Mouse (Mus musculus): ENCODE measurements at regions not wholly inside any gene's neighbourhood (a gene's known extent, or its start where the extent isn't known, plus 50 kb on each side); places are given as distances from the start of the nearest gene placed in this dataset.
"Not testable (repeated sequence)": the region's sequence is repeated elsewhere in the genome, so short reads cannot be mapped to it uniquely, and the experiment has no call there.

DNA sequence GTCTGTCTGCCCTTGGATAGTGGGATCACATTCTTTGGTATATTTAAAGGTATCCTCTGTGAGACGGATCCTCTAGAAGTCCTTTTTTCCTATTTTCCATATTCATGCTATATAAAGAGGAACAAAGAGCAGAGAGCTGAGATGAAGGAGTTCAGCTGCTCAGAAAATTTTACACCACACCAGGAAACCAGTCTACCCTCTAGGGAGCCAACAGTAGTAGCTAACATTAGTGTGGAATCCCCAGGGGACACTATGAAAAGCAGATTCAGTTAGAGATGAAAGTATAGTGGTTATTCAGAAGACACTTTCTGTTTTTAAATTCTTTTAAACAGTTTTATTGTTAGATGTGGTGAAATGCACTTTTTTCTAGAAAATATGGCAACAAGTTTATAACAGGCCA is 1348.5 kb upstream of the Tacstd2 start:
- no peak for TF ChIP-seq E2F4 (IDR thresholded peaks at IDR 0.05; ENCODE audit: borderline replicate concordance, low read depth, low read length)
- TF ChIP-seq POLR2A (IDR thresholded peaks at IDR 0.05; ENCODE audit: control insufficient read depth in 1 of 2, insufficient read depth in 1 of 2, low read depth in 1 of 2, low read length in 2 of 2, poor library complexity in 1 of 2): no peak
- no peak for TF ChIP-seq USF2 (IDR thresholded peaks at IDR 0.05; ENCODE audit: borderline replicate concordance in 1 of 2, insufficient read depth in 1 of 2, low read depth in 1 of 2, low read length in 2 of 2)
- TF ChIP-seq BHLHE40 (IDR thresholded peaks at IDR 0.05; ENCODE audit: borderline replicate concordance, low read depth, low read length): no peak
- no peak for TF ChIP-seq MEF2A (IDR thresholded peaks at IDR 0.05; ENCODE audit: extremely low read depth, insufficient replicate concordance, low read depth, low read length, poor library complexity, severe bottlenecking)
- TF ChIP-seq NRF1 (IDR thresholded peaks at IDR 0.05; ENCODE audit: insufficient read depth, low read depth, low read length, poor library complexity, severe bottlenecking): no peak
- TF ChIP-seq TCF12 (IDR thresholded peaks at IDR 0.05; ENCODE audit: low read depth, low read length): no peak
- no peak for TF ChIP-seq TAL1 (IDR thresholded peaks at IDR 0.05; ENCODE audit: low read length)
- TF ChIP-seq CTCF (IDR thresholded peaks at IDR 0.05 in 2 of 3, conservative IDR thresholded peaks at IDR 0.05 in 1 of 3; ENCODE audit: control insufficient read depth in 1 of 3, insufficient read depth in 1 of 3, low read depth in 2 of 3, low read length in 3 of 3, poor library complexity in 1 of 3, severe bottlenecking in 1 of 3): no peak
- no peak for TF ChIP-seq RCOR1 (IDR thresholded peaks at IDR 0.05; ENCODE audit: low read depth, low read length)
- Histone ChIP-seq H3K27ac (ENCODE audit: control insufficient read depth, low read depth, low read length) (no peak overlapping the region), H3K27me3 (ENCODE audit: control insufficient read depth in 1 of 2, insufficient read depth in 2 of 2, low read length in 2 of 2) (no peaks in the 10 kb centered on the region), H3K9me3 (replicated peaks; ENCODE audit: insufficient read depth, low read length) (no peaks in the 10 kb centered on the region), H3K9ac (ENCODE audit: control insufficient read depth, low read depth, low read length, poor library complexity, severe bottlenecking) (no peak overlapping the region), H3K36me3 (ENCODE audit: control insufficient read depth in 1 of 2, insufficient read depth in 2 of 2, low read length in 2 of 2) (no peaks in the 10 kb centered on the region), H3K79me2 (ENCODE audit: control insufficient read depth, insufficient read depth, low read length, poor library complexity) (no peaks in the 10 kb centered on the region), H3K4me3 (ENCODE audit: control insufficient read depth in 1 of 2, insufficient read depth in 1 of 2, low read depth in 2 of 2, low read length in 2 of 2) (no peak overlapping the region), H3K4me1 (ENCODE audit: control insufficient read depth in 1 of 2, insufficient read depth in 2 of 2, low read length in 2 of 2) (no peaks in the 10 kb centered on the region)
- no peak for DNase-seq (ENCODE audit: low read depth, low spot score)

GRCm38 (mm10) chr6:68852761-68853160 is 1317.2 kb upstream of the Tacstd2 start:
- H3K4me3 ChIP-seq (ENCODE audit: control insufficient read depth in 1 of 2, insufficient read depth in 1 of 2, low read depth in 2 of 2, low read length in 2 of 2); H3K79me2 ChIP-seq (ENCODE audit: control insufficient read depth, insufficient read depth, low read length, poor library complexity); DNase-seq (ENCODE audit: low read depth, low spot score); H3K4me1 ChIP-seq (ENCODE audit: control insufficient read depth in 1 of 2, insufficient read depth in 2 of 2, low read length in 2 of 2); H3K27ac ChIP-seq (ENCODE audit: control insufficient read depth, low read depth, low read length); H3K9ac ChIP-seq (ENCODE audit: control insufficient read depth, low read depth, low read length, poor library complexity, severe bottlenecking); H3K27me3 ChIP-seq (ENCODE audit: control insufficient read depth in 1 of 2, insufficient read depth in 2 of 2, low read length in 2 of 2); H3K9me3 ChIP-seq (replicated peaks; ENCODE audit: insufficient read depth, low read length); H3K36me3 ChIP-seq (ENCODE audit: control insufficient read depth in 1 of 2, insufficient read depth in 2 of 2, low read length in 2 of 2): not testable (repeated sequence)

DNA sequence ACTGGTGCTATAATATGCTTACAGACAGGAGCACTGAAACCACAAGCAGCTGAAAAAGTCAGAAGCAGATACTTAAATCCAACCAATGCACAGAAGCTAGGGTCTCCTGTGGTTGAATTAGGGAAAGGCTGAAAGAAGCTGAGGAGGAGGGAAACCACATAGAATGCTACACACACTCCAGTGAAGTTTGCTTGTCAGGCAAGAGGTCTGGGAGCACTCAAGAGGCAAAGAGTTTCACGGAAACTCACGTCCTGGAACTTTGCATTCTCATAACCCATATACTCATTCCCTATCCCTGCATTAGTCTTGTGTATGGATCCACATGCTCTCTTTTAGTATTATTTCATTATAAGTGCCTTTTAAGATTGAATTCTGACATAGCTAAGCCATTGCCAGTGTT is 1316.7 kb upstream of the Tacstd2 start:
- no peak for DNase-seq (ENCODE audit: low read depth, low spot score)
- no peaks in the 10 kb centered on the region for H3K79me2 ChIP-seq (ENCODE audit: control insufficient read depth, insufficient read depth, low read length, poor library complexity)
- no peak overlapping the region for H3K4me3 ChIP-seq (ENCODE audit: control insufficient read depth in 1 of 2, insufficient read depth in 1 of 2, low read depth in 2 of 2, low read length in 2 of 2)
- no peak overlapping the region for H3K27ac ChIP-seq (ENCODE audit: control insufficient read depth, low read depth, low read length)
- no peaks in the 10 kb centered on the region for H3K27me3 ChIP-seq (ENCODE audit: control insufficient read depth in 1 of 2, insufficient read depth in 2 of 2, low read length in 2 of 2)
- no peaks in the 10 kb centered on the region for H3K4me1 ChIP-seq (ENCODE audit: control insufficient read depth in 1 of 2, insufficient read depth in 2 of 2, low read length in 2 of 2)
- no peaks in the 10 kb centered on the region for H3K9me3 ChIP-seq (replicated peaks; ENCODE audit: insufficient read depth, low read length)
- TF ChIP-seq USF2 (IDR thresholded peaks at IDR 0.05; ENCODE audit: borderline replicate concordance in 1 of 2, insufficient read depth in 1 of 2, low read depth in 1 of 2, low read length in 2 of 2) (no peak), USF1 (IDR thresholded peaks at IDR 0.05; ENCODE audit: low read depth, low read length) (no peak), MAZ (IDR thresholded peaks at IDR 0.05; ENCODE audit: low read depth, low read length) (no peak), MYB (IDR thresholded peaks at IDR 0.05; ENCODE audit: low read depth, low read length) (no peak), JUND (IDR thresholded peaks at IDR 0.05; ENCODE audit: low read depth, low read length) (no peak), GABPA (IDR thresholded peaks at IDR 0.05; ENCODE audit: low read depth, low read length) (no peak), MXI1 (IDR thresholded peaks at IDR 0.05; ENCODE audit: low read depth, low read length) (no peak), POLR2AphosphoS5 (IDR thresholded peaks at IDR 0.05; ENCODE audit: borderline replicate concordance, low read depth, low read length) (no peak), NRF1 (IDR thresholded peaks at IDR 0.05; ENCODE audit: insufficient read depth, low read depth, low read length, poor library complexity, severe bottlenecking) (no peak), POLR2A (IDR thresholded peaks at IDR 0.05; ENCODE audit: control insufficient read depth in 1 of 2, insufficient read depth in 1 of 2, low read depth in 1 of 2, low read length in 2 of 2, poor library complexity in 1 of 2) (no peak), BHLHE40 (IDR thresholded peaks at IDR 0.05; ENCODE audit: borderline replicate concordance, low read depth, low read length) (no peak), MYC (IDR thresholded peaks at IDR 0.05; ENCODE audit: low read depth, low read length) (no peak), SMC3 (IDR thresholded peaks at IDR 0.05; ENCODE audit: low read depth, low read length) (no peak), TBP (IDR thresholded peaks at IDR 0.05; ENCODE audit: low read depth, low read length) (no peak), TAL1 (IDR thresholded peaks at IDR 0.05; ENCODE audit: low read length) (no peak), MEF2A (IDR thresholded peaks at IDR 0.05; ENCODE audit: extremely low read depth, insufficient replicate concordance, low read depth, low read length, poor library complexity, severe bottlenecking) (no peak), NELFE (IDR thresholded peaks at IDR 0.05; ENCODE audit: low read depth, low read length) (no peak), UBTF (IDR thresholded peaks at IDR 0.05; ENCODE audit: borderline replicate concordance, insufficient read depth, low read depth, low read length) (no peak), CHD1 (IDR thresholded peaks at IDR 0.05; ENCODE audit: low read depth, low read length) (no peak)
- H3K9ac ChIP-seq (ENCODE audit: control insufficient read depth, low read depth, low read length, poor library complexity, severe bottlenecking): no peak overlapping the region
- no peaks in the 10 kb centered on the region for H3K36me3 ChIP-seq (ENCODE audit: control insufficient read depth in 1 of 2, insufficient read depth in 2 of 2, low read length in 2 of 2)
